Mouse (Mus musculus) thymus, adult 2 months (tissue): ENCODE results near the gene Lef1.

Source experiments
- CTCF ChIP-seq: fragments of 200-500 bp; IDR thresholded peaks from 2 replicates; pipeline ENCODE4 v1.5.1; 2012; ENCODE audit warnings: mild to moderate bottlenecking, control low read depth, low read length, moderate library complexity, borderline replicate concordance; ENCODE audit not compliant: control insufficient read depth, poor library complexity, insufficient read depth; ENCODE audit errors: extremely low read depth
- POLR2A ChIP-seq: fragments of 200-500 bp; IDR thresholded peaks from 2 replicates; pipeline ENCODE4 v1.6.1; 2012; ENCODE audit warnings: mild to moderate bottlenecking, low read length, control low read depth, moderate library complexity; ENCODE audit not compliant: control insufficient read depth, poor library complexity, insufficient read depth; ENCODE audit errors: extremely low read depth

- TF ChIP-seq CTCF = no peak
- no peak for TF ChIP-seq POLR2A
Measured at GRCm38 (mm10) chr3:131169161-131169560, 58.9 kb downstream of the Lef1 start.
